Mouse (Mus musculus): ENCODE data around the gene Pex14. TPM values are rescaled to one million over a fixed set of nuclear protein-coding genes. Genes with fewer than 3 reads are reported as not detected.

Gene Pex14
- polyA plus RNA-seq, 1 experiment from 2014 or later = 29.0 TPM

- ATAC-seq (replicated peaks; ENCODE audit: insufficient number of reproducible peaks, low FRiP score, low TSS enrichment, low read depth) = no peak
- 91% methylated on average over 6 of the region's 6 CpGs for WGBS
These were observed 92.9 kb downstream of the Pex14 start for GRCm38 (mm10) chr4:149006756-149007155.

GRCm38 (mm10) chr4:149006107-149006506 is 93.6 kb downstream of the Pex14 start:
- no peak overlapping the region for H3K27ac ChIP-seq (replicated peaks; ENCODE audit: low read depth, low read length)
- no peak overlapping the region for H3K9ac ChIP-seq (replicated peaks; ENCODE audit: low read length)
- H3K4me1 ChIP-seq (ENCODE audit: control insufficient read depth, insufficient read depth, low read length) = no peaks in the 10 kb centered on the region
- DNase-seq (ENCODE audit: low spot score) (no peak), ATAC-seq (replicated peaks; ENCODE audit: insufficient number of reproducible peaks, low FRiP score, low TSS enrichment, low read depth) (no peak)
- WGBS = 90% methylated on average over 3 of the region's 3 CpGs
- no peaks in the 10 kb centered on the region for H3K27me3 ChIP-seq (ENCODE audit: control insufficient read depth, insufficient read depth, low read length)
- no peak overlapping the region for H3K4me3 ChIP-seq (ENCODE audit: low read depth, low read length)
- H3K36me3 ChIP-seq (replicated peaks; ENCODE audit: control insufficient read depth, insufficient read depth, low read depth, low read length) = no peaks in the 10 kb centered on the region
- no peaks in the 10 kb centered on the region for H3K9me3 ChIP-seq (replicated peaks; ENCODE audit: control insufficient read depth, low read length)
- no peak overlapping the region for H3K4me2 ChIP-seq (ENCODE audit: low read depth, low read length)

More at GRCm38 (mm10) chr4:149006756-149007155, 92.9 kb downstream of the Pex14 start:
- Histone ChIP-seq H3K4me1 (ENCODE audit: control insufficient read depth, insufficient read depth, low read length) (no peaks in the 10 kb centered on the region), H3K27ac (replicated peaks; ENCODE audit: low read depth, low read length) (no peak overlapping the region), H3K9me3 (replicated peaks; ENCODE audit: control insufficient read depth, low read length) (no peaks in the 10 kb centered on the region), H3K4me2 (ENCODE audit: low read depth, low read length) (no peak overlapping the region), H3K4me3 (ENCODE audit: low read depth, low read length) (no peak overlapping the region), H3K27me3 (ENCODE audit: control insufficient read depth, insufficient read depth, low read length) (no peaks in the 10 kb centered on the region), H3K36me3 (replicated peaks; ENCODE audit: control insufficient read depth, insufficient read depth, low read depth, low read length) (no peaks in the 10 kb centered on the region), H3K9ac (replicated peaks; ENCODE audit: low read length) (no peak overlapping the region)
- DNase-seq (ENCODE audit: low spot score) = no peak

GRCm38 (mm10) chr4:149002441-149003093 is 97.1 kb downstream of the Pex14 start:
- H3K27me3 ChIP-seq (ENCODE audit: control insufficient read depth, insufficient read depth, low read length) = no peaks in the 10 kb centered on the region
- no peak overlapping the region for H3K9ac ChIP-seq (replicated peaks; ENCODE audit: low read length)
- H3K9me3 ChIP-seq (replicated peaks; ENCODE audit: control insufficient read depth, low read length) = no peaks in the 10 kb centered on the region
- no peaks in the 10 kb centered on the region for H3K4me1 ChIP-seq (ENCODE audit: control insufficient read depth, insufficient read depth, low read length)
- no peak overlapping the region for H3K4me3 ChIP-seq (ENCODE audit: low read depth, low read length)
- H3K27ac ChIP-seq (replicated peaks; ENCODE audit: low read depth, low read length) = no peak overlapping the region
- DNase-seq (ENCODE audit: low spot score) (no peak), ATAC-seq (replicated peaks; ENCODE audit: insufficient number of reproducible peaks, low FRiP score, low TSS enrichment, low read depth) (no peak)
- no peak overlapping the region for H3K4me2 ChIP-seq (ENCODE audit: low read depth, low read length)
- WGBS = 95% methylated on average over 11 of the region's 11 CpGs
- H3K36me3 ChIP-seq (replicated peaks; ENCODE audit: control insufficient read depth, insufficient read depth, low read depth, low read length) = no peaks in the 10 kb centered on the region

- Histone ChIP-seq H3K36me3 (replicated peaks; ENCODE audit: control insufficient read depth, insufficient read depth, low read depth, low read length) (no peaks in the 10 kb centered on the region), H3K4me3 (ENCODE audit: low read depth, low read length) (no peak overlapping the region), H3K4me2 (ENCODE audit: low read depth, low read length) (no peak overlapping the region), H3K9me3 (replicated peaks; ENCODE audit: control insufficient read depth, low read length) (no peaks in the 10 kb centered on the region), H3K9ac (replicated peaks; ENCODE audit: low read length) (no peak overlapping the region), H3K4me1 (ENCODE audit: control insufficient read depth, insufficient read depth, low read length) (no peaks in the 10 kb centered on the region), H3K27ac (replicated peaks; ENCODE audit: low read depth, low read length) (no peak overlapping the region), H3K27me3 (ENCODE audit: control insufficient read depth, insufficient read depth, low read length) (no peaks in the 10 kb centered on the region)
- no peak for DNase-seq (ENCODE audit: low spot score)
- no peak for ATAC-seq (replicated peaks; ENCODE audit: insufficient number of reproducible peaks, low FRiP score, low TSS enrichment, low read depth)
- WGBS = 88% methylated on average over 5 of the region's 5 CpGs
These were observed 98.2 kb downstream of the Pex14 start for GRCm38 (mm10) chr4:149001515-149001914.

DNA sequence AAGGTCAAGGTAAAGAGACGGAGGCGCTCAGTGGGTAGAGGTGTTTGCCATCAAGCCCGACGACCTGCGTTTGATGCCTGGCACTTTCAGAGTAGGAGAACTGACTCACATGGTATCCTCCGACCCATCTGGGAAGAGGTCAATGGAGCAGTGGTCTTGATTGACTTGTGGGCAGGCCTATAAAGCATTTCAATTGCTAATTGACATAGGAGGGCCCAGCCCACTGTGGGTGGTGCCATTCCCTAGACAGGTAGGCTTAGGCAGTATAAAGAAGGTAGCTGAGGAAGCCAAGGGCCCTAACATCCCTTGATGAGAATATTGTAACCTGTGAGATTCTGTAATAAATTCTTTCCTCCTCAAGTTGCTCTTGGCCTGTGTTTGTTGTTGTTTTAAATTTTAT is 98.9 kb downstream of the Pex14 start:
- DNase-seq (ENCODE audit: low spot score) = no peak
- 91% methylated on average over 6 of the region's 6 CpGs for WGBS

GRCm38 (mm10) chr4:148993948-148994347 is 105.7 kb downstream of the Pex14 start:
- Histone ChIP-seq H3K9ac (replicated peaks; ENCODE audit: low read length) (no peak overlapping the region), H3K9me3 (replicated peaks; ENCODE audit: control insufficient read depth, low read length) (no peaks in the 10 kb centered on the region), H3K4me3 (ENCODE audit: low read depth, low read length) (no peak overlapping the region), H3K4me2 (ENCODE audit: low read depth, low read length) (no peak overlapping the region), H3K27me3 (ENCODE audit: control insufficient read depth, insufficient read depth, low read length) (no peaks in the 10 kb centered on the region), H3K4me1 (ENCODE audit: control insufficient read depth, insufficient read depth, low read length) (no peaks in the 10 kb centered on the region), H3K36me3 (replicated peaks; ENCODE audit: control insufficient read depth, insufficient read depth, low read depth, low read length) (no peaks in the 10 kb centered on the region), H3K27ac (replicated peaks; ENCODE audit: low read depth, low read length) (no peak overlapping the region)
- WGBS = 86% methylated on average over 5 of the region's 5 CpGs
- DNase-seq (ENCODE audit: low spot score) (no peak), ATAC-seq (replicated peaks; ENCODE audit: insufficient number of reproducible peaks, low FRiP score, low TSS enrichment, low read depth) (no peak)

More for the DNA sequence above, 98.9 kb downstream of the Pex14 start:
- Histone ChIP-seq H3K27ac (replicated peaks; ENCODE audit: low read depth, low read length) (no peak overlapping the region), H3K27me3 (ENCODE audit: control insufficient read depth, insufficient read depth, low read length) (no peaks in the 10 kb centered on the region), H3K4me2 (ENCODE audit: low read depth, low read length) (no peak overlapping the region), H3K9me3 (replicated peaks; ENCODE audit: control insufficient read depth, low read length) (no peaks in the 10 kb centered on the region), H3K36me3 (replicated peaks; ENCODE audit: control insufficient read depth, insufficient read depth, low read depth, low read length) (no peaks in the 10 kb centered on the region), H3K9ac (replicated peaks; ENCODE audit: low read length) (no peak overlapping the region), H3K4me3 (ENCODE audit: low read depth, low read length) (no peak overlapping the region), H3K4me1 (ENCODE audit: control insufficient read depth, insufficient read depth, low read length) (no peaks in the 10 kb centered on the region)
- no peak for ATAC-seq (replicated peaks; ENCODE audit: insufficient number of reproducible peaks, low FRiP score, low TSS enrichment, low read depth)

- Histone ChIP-seq H3K4me2 (ENCODE audit: low read depth, low read length) (no peak overlapping the region), H3K36me3 (replicated peaks; ENCODE audit: control insufficient read depth, insufficient read depth, low read depth, low read length) (no peaks in the 10 kb centered on the region), H3K4me3 (ENCODE audit: low read depth, low read length) (no peak overlapping the region), H3K9ac (replicated peaks; ENCODE audit: low read length) (no peak overlapping the region), H3K27ac (replicated peaks; ENCODE audit: low read depth, low read length) (no peak overlapping the region), H3K27me3 (ENCODE audit: control insufficient read depth, insufficient read depth, low read length) (no peaks in the 10 kb centered on the region), H3K9me3 (replicated peaks; ENCODE audit: control insufficient read depth, low read length) (no peaks in the 10 kb centered on the region), H3K4me1 (ENCODE audit: control insufficient read depth, insufficient read depth, low read length) (peaks cover 8% of the 10 kb centered on the region)
- no peak; the same call in 1 of the 2 replicates for ATAC-seq (replicated peaks; ENCODE audit: insufficient number of reproducible peaks, low FRiP score, low TSS enrichment, low read depth)
- WGBS = 14% methylated on average over 2 of the region's 2 CpGs
- DNase-seq (ENCODE audit: low spot score) = no peak
These were observed 109.6 kb downstream of the Pex14 start for GRCm38 (mm10) chr4:148990038-148990437.

DNA sequence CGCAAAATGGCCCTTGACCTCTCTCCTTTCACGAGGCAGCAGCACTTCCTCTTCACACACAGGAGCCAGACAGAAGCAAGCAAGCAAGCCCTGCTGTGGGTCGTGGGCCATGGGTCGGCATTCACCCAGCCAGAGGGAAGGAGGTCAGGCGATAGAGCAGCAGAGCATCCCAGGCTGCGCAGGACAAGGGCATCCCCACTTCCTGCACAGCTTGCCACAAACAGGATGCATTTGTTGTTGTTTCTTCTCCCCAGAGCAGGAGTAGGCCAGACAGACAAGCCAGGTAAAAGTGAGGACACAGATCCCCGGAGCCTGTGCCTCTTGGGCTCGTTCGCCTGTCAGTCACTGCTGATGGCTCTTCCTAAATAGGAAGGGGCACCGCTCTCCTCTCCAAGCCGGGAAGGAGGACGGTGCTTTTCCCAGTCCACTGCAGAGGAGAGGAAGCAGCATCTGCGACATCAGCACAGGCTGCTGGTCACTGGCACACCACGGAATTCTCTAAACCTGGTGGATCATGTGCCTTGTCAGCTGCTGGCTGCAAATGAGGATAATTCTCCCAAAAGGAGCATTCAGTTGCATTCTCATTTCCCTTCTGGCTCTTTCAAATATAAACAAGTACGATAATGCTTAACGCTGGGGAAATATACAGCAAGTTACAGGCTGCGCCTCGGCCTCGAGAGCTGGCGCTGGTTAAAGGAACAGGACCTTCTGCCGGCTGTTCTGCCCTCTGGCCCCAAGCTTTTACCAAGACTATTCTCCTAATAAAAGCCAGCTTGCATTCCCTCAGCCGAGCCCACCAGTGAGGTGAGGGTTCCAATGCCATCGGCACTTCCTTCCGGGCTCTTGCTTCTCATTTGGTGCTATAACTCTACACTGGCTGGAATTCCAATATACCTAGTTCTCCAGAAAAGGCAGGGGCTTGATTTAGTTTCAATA is 113.9 kb downstream of the Pex14 start:
- no peak overlapping the region; the same call in 1 of the 2 replicates for H3K9ac ChIP-seq (replicated peaks; ENCODE audit: low read length)
- DNase-seq (ENCODE audit: low spot score) = peak; percentile 78
- 20% methylated on average over 24 of the region's 24 CpGs for WGBS
- no peaks in the 10 kb centered on the region for H3K36me3 ChIP-seq (replicated peaks; ENCODE audit: control insufficient read depth, insufficient read depth, low read depth, low read length)
- no peaks in the 10 kb centered on the region for H3K27me3 ChIP-seq (ENCODE audit: control insufficient read depth, insufficient read depth, low read length)
- no peaks in the 10 kb centered on the region for H3K9me3 ChIP-seq (replicated peaks; ENCODE audit: control insufficient read depth, low read length)
- no peak overlapping the region for H3K4me3 ChIP-seq (ENCODE audit: low read depth, low read length)
- H3K4me1 ChIP-seq (ENCODE audit: control insufficient read depth, insufficient read depth, low read length) = peaks cover 8% of the 10 kb centered on the region
- H3K27ac ChIP-seq (replicated peaks; ENCODE audit: low read depth, low read length) = peak overlapping the region; percentile 25
- 0 out of 2 replicates have a peak overlapping the region, but pooled peaks have one; percentile 7 for H3K4me2 ChIP-seq (ENCODE audit: low read depth, low read length)
- no peak for ATAC-seq (replicated peaks; ENCODE audit: insufficient number of reproducible peaks, low FRiP score, low TSS enrichment, low read depth)
